Mouse (Mus musculus) kidney, embryonic 16.5 days (tissue): ENCODE measurements around the gene Orai2. TPM values are rescaled to one million over a fixed set of nuclear protein-coding genes. Genes with fewer than 3 reads are reported as not detected.
"Not testable (repeated sequence)": the region's sequence is repeated elsewhere in the genome, so short reads cannot be mapped to it uniquely, and the experiment has no call there.

ENCODE experiments used
- ATAC-seq: fragments of 200-750 bp; cut with Nextera tagmentation; 2 replicates; pipeline ENCODE4 v1.8.0; 2017; ENCODE audit warnings: moderate TSS enrichment; ENCODE audit not compliant: low FRiP score, low TSS enrichment
- H3K27ac ChIP-seq: fragments of 300-500 bp; sonication (generic); 2 replicates; pipeline ENCODE4 v1.5.1; 2014; ENCODE audit warnings: low read length
- H3K27me3 ChIP-seq: fragments of 300-500 bp; sonication (generic); 2 replicates; pipeline ENCODE4 v1.6.1; 2014; ENCODE audit warnings: low read length, control low read depth, mixed read lengths; ENCODE audit not compliant: insufficient read depth
- H3K36me3 ChIP-seq: fragments of 300-500 bp; sonication (generic); 2 replicates; pipeline ENCODE4 v1.6.1; 2014; ENCODE audit warnings: low read length, control low read depth, mixed read lengths; ENCODE audit not compliant: insufficient read depth
- H3K4me1 ChIP-seq: fragments of 300-500 bp; sonication (generic); 2 replicates; pipeline ENCODE4 v1.6.1; 2014; ENCODE audit warnings: low read length, control low read depth, mixed read lengths; ENCODE audit not compliant: insufficient read depth
- H3K4me2 ChIP-seq: fragments of 300-500 bp; sonication (generic); replicated peaks from 2 replicates; pipeline ENCODE4 v1.6.1; 2014; ENCODE audit warnings: low read depth, low read length
- H3K4me3 ChIP-seq: fragments of 300-500 bp; sonication (generic); 2 replicates; pipeline ENCODE4 v1.5.1; 2014; ENCODE audit warnings: mild to moderate bottlenecking, low read length
- H3K9ac ChIP-seq: fragments of 300-500 bp; sonication (generic); replicated peaks from 2 replicates; pipeline ENCODE4 v1.6.1; 2014; ENCODE audit warnings: low read length
- H3K9me3 ChIP-seq: fragments of 300-500 bp; sonication (generic); 2 replicates; pipeline ENCODE4 v1.6.1; 2016; ENCODE audit warnings: low read length, control low read depth
- WGBS: fragments of 180-500 bp; shearing (Covaris S2); extraction: QIAGEN DNeasy Blood & Tissue Kit; methylation state at CpG from one replicate; pipeline ENCODE4 v1.1.7; 2014; 5-methylcytosine and 5-hydroxymethylcytosine counted together
- polyA plus RNA-seq: library from polyadenylated mRNA; unstranded; fragments of >200 nt; fragmentation: Nextera tagmentation; extraction: Ambion mirVana; gene quantifications from 2 replicates; pipeline ENCODE4 v1.2.1, GENCODE M21; 2015

Orai2 gene
- polyA plus RNA-seq, 1 experiment from 2014 or later, result 6.1 TPM

GRCm38 (mm10) chr5:136163807-136164474 is 6.6 kb downstream of the Orai2 start:
- ATAC-seq, result no peak
- 88% methylated on average over 11 of the region's 11 CpGs for WGBS
- Histone ChIP-seq H3K27ac (no peak overlapping the region), H3K9ac (no peak overlapping the region), H3K9me3 (peaks cover 4% of the 10 kb centered on the region; the same call in 1 of the 2 replicates), H3K4me3 (no peak overlapping the region), H3K36me3 (no peaks in the 10 kb centered on the region), H3K27me3 (no peaks in the 10 kb centered on the region), H3K4me1 (no peaks in the 10 kb centered on the region), H3K4me2 (no peak overlapping the region)

GRCm38 (mm10) chr5:136160084-136160483 is 10.4 kb downstream of the Orai2 start:
- not testable (repeated sequence) for H3K36me3 ChIP-seq, H3K4me3 ChIP-seq, H3K4me2 ChIP-seq, H3K27me3 ChIP-seq, H3K9ac ChIP-seq, H3K27ac ChIP-seq, H3K4me1 ChIP-seq, ATAC-seq, H3K9me3 ChIP-seq
- WGBS, result 90% methylated on average over 11 of the region's 12 CpGs

- Histone ChIP-seq H3K4me2 (no peak overlapping the region), H3K4me1 (no peaks in the 10 kb centered on the region), H3K36me3 (no peaks in the 10 kb centered on the region), H3K27me3 (no peaks in the 10 kb centered on the region), H3K4me3 (no peak overlapping the region), H3K9me3 (no peaks in the 10 kb centered on the region), H3K27ac (no peak overlapping the region), H3K9ac (no peak overlapping the region)
- WGBS, result 76% methylated on average over 5 of the region's 5 CpGs
- ATAC-seq, result no peak
These were observed 15.1 kb downstream of the Orai2 start for GRCm38 (mm10) chr5:136155399-136155798.

- no peak overlapping the region for H3K4me3 ChIP-seq
- no peaks in the 10 kb centered on the region for H3K4me1 ChIP-seq
- no peak overlapping the region for H3K4me2 ChIP-seq
- WGBS, result 65% methylated on average over 8 of the region's 8 CpGs
- no peaks in the 10 kb centered on the region for H3K27me3 ChIP-seq
- no peaks in the 10 kb centered on the region for H3K9me3 ChIP-seq
- no peak for ATAC-seq
- H3K27ac ChIP-seq, result no peak overlapping the region
- H3K36me3 ChIP-seq, result no peaks in the 10 kb centered on the region
- no peak overlapping the region for H3K9ac ChIP-seq
These were observed 18.1 kb downstream of the Orai2 start for GRCm38 (mm10) chr5:136152365-136152764.

GRCm38 (mm10) chr5:136149134-136149576 is 21.4 kb downstream of the Orai2 start:
- not testable (repeated sequence) for H3K27me3 ChIP-seq, H3K9ac ChIP-seq, H3K4me3 ChIP-seq, H3K9me3 ChIP-seq, H3K4me2 ChIP-seq, H3K36me3 ChIP-seq, H3K4me1 ChIP-seq, H3K27ac ChIP-seq, ATAC-seq
- WGBS, result 69% methylated on average over 5 of the region's 5 CpGs

- H3K9ac ChIP-seq, result no peak overlapping the region
- no peak for ATAC-seq
- 74% methylated on average over 8 of the region's 8 CpGs for WGBS
- no peak overlapping the region for H3K4me2 ChIP-seq
- no peaks in the 10 kb centered on the region for H3K9me3 ChIP-seq
- no peaks in the 10 kb centered on the region for H3K27me3 ChIP-seq
- no peak overlapping the region for H3K4me3 ChIP-seq
- H3K4me1 ChIP-seq, result 0 out of 2 replicates have a peak, but pooled peaks cover 2% of the 10 kb centered on the region
- no peaks in the 10 kb centered on the region for H3K36me3 ChIP-seq
- H3K27ac ChIP-seq, result no peak overlapping the region
These were observed 22.8 kb downstream of the Orai2 start for GRCm38 (mm10) chr5:136147704-136148103.

GRCm38 (mm10) chr5:136146936-136147335 is 23.6 kb downstream of the Orai2 start:
- WGBS, result 74% methylated on average over 1 of the region's 1 CpGs
- H3K9me3 ChIP-seq, result peaks cover 3% of the 10 kb centered on the region; the same call in 1 of the 2 replicates
- no peak overlapping the region for H3K27ac ChIP-seq
- no peak for ATAC-seq
- H3K27me3 ChIP-seq, result no peaks in the 10 kb centered on the region
- no peak overlapping the region for H3K4me3 ChIP-seq
- H3K4me2 ChIP-seq, result no peak overlapping the region
- H3K4me1 ChIP-seq, result 0 out of 2 replicates have a peak, but pooled peaks cover 2% of the 10 kb centered on the region
- peaks cover 2% of the 10 kb centered on the region; the same call in 1 of the 2 replicates for H3K36me3 ChIP-seq
- H3K9ac ChIP-seq, result no peak overlapping the region

- 0 out of 2 replicates have a peak, but pooled peaks cover 2% of the 10 kb centered on the region for H3K4me1 ChIP-seq
- no peak overlapping the region for H3K4me3 ChIP-seq
- no peak overlapping the region for H3K4me2 ChIP-seq
- peaks cover 3% of the 10 kb centered on the region; the same call in 1 of the 2 replicates for H3K9me3 ChIP-seq
- WGBS, result 40% methylated on average over 12 of the region's 12 CpGs
- no peak overlapping the region for H3K27ac ChIP-seq
- H3K27me3 ChIP-seq, result no peaks in the 10 kb centered on the region
- ATAC-seq, result no peak
- peaks cover 20% of the 10 kb centered on the region for H3K36me3 ChIP-seq
- no peak overlapping the region for H3K9ac ChIP-seq
These were observed 25.7 kb downstream of the Orai2 start for GRCm38 (mm10) chr5:136144606-136145430.

- ATAC-seq, result no peak
These were observed 27.3 kb downstream of the Orai2 start for GRCm38 (mm10) chr5:136143161-136143755.

More at GRCm38 (mm10) chr5:136143161-136143755, 27.3 kb downstream of the Orai2 start:
- 86% methylated on average over 6 of the region's 6 CpGs for WGBS
- Histone ChIP-seq H3K27ac (no peak overlapping the region), H3K4me1 (0 out of 2 replicates have a peak, but pooled peaks cover 2% of the 10 kb centered on the region), H3K9me3 (peaks cover 3% of the 10 kb centered on the region; the same call in 1 of the 2 replicates), H3K4me3 (no peak overlapping the region), H3K4me2 (no peak overlapping the region), H3K9ac (no peak overlapping the region), H3K27me3 (no peaks in the 10 kb centered on the region), H3K36me3 (peaks cover 29% of the 10 kb centered on the region)
